Mouse (Mus musculus) gastrocnemius, adult 18-20 months (tissue): ENCODE data around the gene Pcca. TPM values are rescaled to one million over a fixed set of nuclear protein-coding genes. Genes with fewer than 3 reads are reported as not detected.
A peak's percentile ranks its signal among the peaks of the same experiment; 100 is the strongest.

Experiments used
- DNase-seq: peaks from one replicate; pipeline ENCODE4 v3.0.0; 2021; ENCODE audit warnings: low spot score
- total RNA-seq, 2 experiments: library from RNA; stranded (reverse); gene quantifications; 2 replicates each; pipeline ENCODE4 v1.2.3; 2021

The Pcca gene
- total RNA-seq, 2 experiments from 2014 or later, result 52.4 to 56.0 TPM

DNA sequence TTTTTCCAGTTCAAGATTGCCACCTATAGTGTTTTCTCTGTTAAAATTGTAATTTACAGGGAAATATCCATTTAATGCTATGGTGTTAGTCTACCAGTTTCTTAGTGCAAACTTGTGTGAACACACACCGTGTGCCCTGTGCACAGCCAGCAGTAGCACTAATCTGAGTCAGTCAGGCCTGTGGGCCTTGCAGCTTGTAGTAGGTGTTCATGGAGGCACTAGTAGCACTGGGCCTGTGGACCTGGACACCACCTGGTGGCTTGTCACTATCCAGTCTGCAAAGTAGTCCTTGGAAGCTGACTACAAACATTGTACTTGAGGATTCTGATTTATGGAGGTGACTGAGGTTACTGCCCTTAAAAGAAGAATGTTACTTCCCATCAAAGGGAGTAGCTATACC, 300.6 kb downstream of the Pcca start:
- DNase-seq, result no peak

GRCm38 (mm10) chr14:122835487-122836190, 301.5 kb downstream of the Pcca start:
- DNase-seq, result no peak

DNA sequence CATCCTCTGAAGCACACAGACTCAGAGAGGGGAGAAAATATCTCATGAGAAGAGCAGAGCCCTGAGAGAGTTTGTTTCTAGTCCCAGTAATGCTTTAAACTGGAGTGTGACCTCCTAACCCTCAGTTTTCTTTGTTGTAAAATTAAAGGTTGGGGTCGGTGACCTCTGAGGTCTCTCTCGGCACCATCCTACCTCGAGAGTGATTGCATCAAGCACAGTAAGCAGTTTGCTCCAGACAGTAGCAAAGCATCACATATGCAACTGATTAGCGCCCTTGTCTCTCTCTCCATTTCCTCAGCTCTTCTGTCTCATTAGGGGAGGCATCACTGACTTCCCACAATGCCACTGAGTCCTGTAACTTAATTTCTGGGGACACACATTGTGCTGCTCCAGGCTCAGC, 302.1 kb downstream of the Pcca start:
- DNase-seq, result no peak

GRCm38 (mm10) chr14:122837018-122837417, 302.9 kb downstream of the Pcca start:
- DNase-seq, result no peak

DNA sequence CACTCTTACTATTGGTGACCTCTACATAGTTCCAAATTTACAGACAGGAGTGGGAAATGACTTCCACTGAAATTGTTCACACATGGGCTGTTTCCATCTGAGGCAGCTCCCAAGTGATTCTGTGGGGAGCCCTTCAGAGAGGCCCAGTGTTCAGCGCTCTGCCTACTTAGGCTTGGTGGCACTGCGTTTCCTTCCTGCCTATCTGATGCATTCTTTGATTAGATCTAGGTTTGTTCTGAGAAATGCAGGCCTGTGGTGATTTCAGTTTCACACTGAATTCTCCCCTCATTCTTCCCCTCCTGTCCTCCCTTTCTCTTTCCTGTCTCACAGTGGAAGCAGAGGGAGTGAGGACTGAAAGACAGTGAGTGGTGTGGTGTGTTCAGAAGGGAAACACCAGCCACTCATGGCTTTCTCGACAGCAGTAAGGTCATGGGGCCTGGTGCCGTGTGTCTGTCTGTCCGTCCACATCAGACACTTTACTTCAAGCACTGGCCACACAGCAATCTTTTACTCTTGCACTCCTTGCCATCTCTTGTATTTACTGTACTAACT, 318.5 kb downstream of the Pcca start:
- DNase-seq, result no peak

GRCm38 (mm10) chr14:122859792-122860191, 325.7 kb downstream of the Pcca start:
- DNase-seq, result no peak

- DNase-seq, result no peak
These were observed 328.5 kb downstream of the Pcca start for GRCm38 (mm10) chr14:122862623-122863022.

GRCm38 (mm10) chr14:122865462-122866129, 331.5 kb downstream of the Pcca start:
- no peak for DNase-seq

- DNase-seq, result no peak
These were observed 333.6 kb downstream of the Pcca start for GRCm38 (mm10) chr14:122867531-122868285.

DNA sequence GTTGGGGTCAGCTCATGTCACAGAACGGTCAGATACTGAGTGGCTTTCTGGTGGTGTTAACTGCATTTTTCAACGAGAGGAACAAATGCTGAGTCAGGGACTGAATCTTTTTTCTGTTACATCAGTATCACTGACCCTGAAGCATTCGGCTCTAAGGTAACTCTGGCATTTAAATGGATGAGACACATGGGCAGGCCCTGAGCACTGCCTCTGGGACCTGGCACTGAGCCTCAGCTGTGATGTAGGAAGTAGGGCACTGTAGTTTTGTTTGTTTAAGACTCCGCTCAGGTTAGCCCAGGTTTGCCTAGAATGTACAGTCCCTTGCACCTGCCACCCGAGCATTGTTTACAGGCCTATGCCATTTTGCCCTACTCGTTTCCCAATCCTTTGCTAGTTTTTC, 335.7 kb downstream of the Pcca start:
- DNase-seq, result no peak

GRCm38 (mm10) chr14:122871841-122872580, 337.9 kb downstream of the Pcca start:
- DNase-seq, result no peak

DNA sequence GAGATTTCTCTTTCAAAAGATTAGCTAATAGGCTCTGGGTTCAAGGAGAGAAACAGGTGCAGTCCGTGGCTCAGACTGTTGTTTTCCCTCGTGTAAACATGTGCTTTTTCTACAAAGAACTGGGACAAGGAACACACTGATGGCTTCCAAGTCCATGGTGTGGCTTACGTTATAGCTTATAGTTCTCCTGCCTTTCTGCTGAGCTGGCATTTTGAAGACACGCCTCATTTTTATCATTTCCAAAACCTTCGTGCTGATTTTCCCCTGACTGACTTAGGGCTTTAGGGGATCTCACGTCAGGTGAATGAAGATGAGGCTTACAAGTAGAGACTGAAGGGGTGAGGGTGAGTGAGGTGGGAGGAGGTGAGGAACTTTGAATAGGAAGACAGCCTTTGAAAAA, 338.5 kb downstream of the Pcca start:
- DNase-seq, result no peak

GRCm38 (mm10) chr14:122875056-122875455, 340.9 kb downstream of the Pcca start:
- DNase-seq, result peak; percentile 27

DNA sequence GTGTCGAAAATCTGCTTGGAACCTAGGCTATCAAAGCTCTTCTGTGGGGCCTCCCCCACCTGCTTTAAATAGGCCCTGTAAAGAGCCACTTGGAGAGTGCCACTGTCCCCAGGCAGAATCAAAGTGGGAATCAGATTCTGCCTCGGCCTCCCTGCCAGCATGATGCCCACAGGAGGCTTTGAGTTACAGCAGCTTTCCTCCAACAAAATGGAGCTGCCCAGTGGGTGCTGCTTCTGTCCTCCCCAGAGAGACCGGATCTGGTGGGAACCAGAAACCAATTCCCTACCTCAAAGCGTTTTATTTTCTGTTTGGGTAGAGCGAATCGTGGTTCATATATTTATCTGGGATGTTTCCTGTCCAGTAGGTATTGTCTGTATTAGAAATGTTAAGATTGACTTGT, 341.5 kb downstream of the Pcca start:
- peak; percentile 34 for DNase-seq

DNA sequence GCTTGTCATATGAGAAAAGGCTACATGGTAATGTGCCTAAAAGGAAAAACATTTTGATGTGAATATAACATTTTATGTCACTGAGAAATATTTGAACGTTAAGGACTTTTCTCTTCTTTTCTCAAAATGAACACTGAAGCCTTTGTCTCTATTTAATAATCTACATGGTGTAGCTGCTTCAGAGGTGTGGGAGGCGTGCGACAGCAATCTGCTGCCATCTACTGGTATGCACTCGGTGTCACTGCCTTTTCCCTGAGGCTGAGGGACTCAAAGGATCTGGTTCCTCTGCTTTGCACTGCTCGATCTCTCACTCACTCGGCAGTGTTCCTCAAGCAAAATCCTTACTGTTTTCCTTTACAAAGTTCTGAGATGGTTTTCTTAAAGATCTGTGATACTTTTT, 342.0 kb downstream of the Pcca start:
- peak; percentile 73 for DNase-seq

DNA sequence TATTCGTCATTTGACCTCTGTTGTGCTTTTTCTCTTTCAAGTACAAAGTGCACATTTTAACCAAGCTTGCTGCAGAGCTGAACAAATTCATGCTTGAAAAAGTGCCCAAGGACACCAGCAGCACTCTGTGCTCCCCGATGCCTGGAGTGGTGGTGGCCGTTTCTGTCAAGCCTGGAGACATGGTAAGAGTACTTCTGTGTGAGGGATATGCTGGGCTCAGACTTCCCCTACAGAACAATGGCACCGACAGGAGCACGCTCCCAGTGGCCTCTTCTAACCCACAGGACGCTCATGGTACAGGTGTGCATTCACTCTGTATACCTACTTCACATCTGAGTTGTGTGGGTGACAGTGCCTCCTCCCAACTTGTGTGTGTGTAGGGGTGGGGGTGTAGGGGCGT, 342.6 kb downstream of the Pcca start:
- DNase-seq, result no peak

DNA sequence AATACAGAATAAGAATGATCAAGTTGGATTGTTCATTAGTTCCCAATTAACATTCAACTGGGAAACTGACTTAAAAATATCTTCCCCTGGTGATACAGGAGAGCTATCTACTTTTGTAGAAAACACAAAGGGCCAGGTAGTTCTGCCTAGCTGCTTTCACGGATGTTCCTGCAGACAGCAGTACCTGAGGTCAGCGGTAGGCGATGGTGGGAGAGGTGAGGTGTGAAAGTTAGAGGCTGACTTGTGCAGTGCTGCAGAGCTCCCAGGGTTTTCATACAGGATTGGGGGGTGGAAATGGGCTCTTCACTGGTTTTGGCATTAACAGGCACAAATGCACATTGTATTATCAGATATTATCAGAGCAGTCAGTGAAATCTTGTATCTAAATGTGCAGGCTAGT, 343.7 kb downstream of the Pcca start:
- no peak for DNase-seq

DNA sequence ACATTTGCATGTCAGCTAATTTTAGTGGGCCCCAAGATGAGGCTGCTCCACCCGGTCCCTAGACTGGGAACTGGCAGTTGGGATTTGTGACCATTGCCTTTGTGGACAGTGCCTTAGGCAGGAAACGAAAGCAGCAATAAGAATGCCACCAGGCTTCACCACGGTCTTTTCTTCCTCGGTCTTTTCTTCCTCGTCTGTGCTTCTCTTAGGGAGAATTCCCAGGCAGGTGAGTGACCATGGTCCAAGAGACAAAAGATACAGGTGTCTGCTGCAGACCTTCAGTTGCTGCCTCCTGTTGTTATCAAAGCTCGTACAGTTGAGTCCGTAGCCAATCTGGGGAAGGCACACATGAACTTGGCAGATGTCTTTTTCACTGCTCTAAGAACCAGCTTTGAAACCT, 346.2 kb downstream of the Pcca start:
- DNase-seq, result no peak

GRCm38 (mm10) chr14:122881699-122882098, 347.6 kb downstream of the Pcca start:
- DNase-seq, result no peak

GRCm38 (mm10) chr14:122882201-122882639, 348.1 kb downstream of the Pcca start:
- no peak for DNase-seq

GRCm38 (mm10) chr14:122882795-122883409, 348.8 kb downstream of the Pcca start:
- no peak for DNase-seq
